Mouse (Mus musculus) kidney, embryonic 16.5 days (tissue): ENCODE data around the gene Cldn13. TPM values are rescaled to one million over a fixed set of nuclear protein-coding genes. Genes with fewer than 3 reads are reported as not detected.

Source experiments
- polyA plus RNA-seq: library from polyadenylated mRNA; unstranded; fragments of >200 nt; fragmentation: Nextera tagmentation; extraction: Ambion mirVana; gene quantifications from 2 replicates; pipeline ENCODE4 v1.2.1, GENCODE M21; 2015

Gene Cldn13
- polyA plus RNA-seq, 1 experiment from 2014 or later, result 0.99 TPM

Other genes with a start within 250 kb of the Cldn13 start
- gene Limk1, start 226.9 kb downstream of the Cldn13 start, polyA plus RNA-seq, result 4.9 and 5.2 TPM in 2 replicates
- gene Eln, start 168.2 kb downstream of the Cldn13 start, polyA plus RNA-seq, result 35.9 and 46.1 TPM in 2 replicates
- gene Tmem270, start 8.8 kb downstream of the Cldn13 start, polyA plus RNA-seq, result not detected in 2 replicates
- gene Mettl27, start 16.8 kb upstream of the Cldn13 start, polyA plus RNA-seq, result 29.6 and 30.7 TPM in 2 replicates
- gene Cldn4, start 31.4 kb upstream of the Cldn13 start, polyA plus RNA-seq, result 63.1 and 64.7 TPM in 2 replicates
- gene Cldn3, start 70.7 kb upstream of the Cldn13 start, polyA plus RNA-seq, result 67.7 and 69.2 TPM in 2 replicates
- 81.1 and 81.9 TPM in 2 replicates for gene Abhd11, start 93.6 kb upstream of the Cldn13 start, polyA plus RNA-seq
- 13.4 and 13.5 TPM in 2 replicates for gene Stx1a, start 108.0 kb upstream of the Cldn13 start, polyA plus RNA-seq
- gene Dnajc30, start 148.7 kb upstream of the Cldn13 start, polyA plus RNA-seq, result 33.3 and 38.7 TPM in 2 replicates
- gene Bud23, start 149.4 kb upstream of the Cldn13 start, polyA plus RNA-seq, result 134 and 139 TPM in 2 replicates
- gene Vps37d, start 162.7 kb upstream of the Cldn13 start, polyA plus RNA-seq, result 7.6 and 8.6 TPM in 2 replicates
- 8.3 and 8.5 TPM in 2 replicates for gene Mlxipl, start 174.4 kb upstream of the Cldn13 start, polyA plus RNA-seq
- 26.3 and 27.0 TPM in 2 replicates for gene Tbl2, start 234.1 kb upstream of the Cldn13 start, polyA plus RNA-seq